Mouse (Mus musculus): ENCODE measurements around the gene Gm11492. TPM values are rescaled to one million over a fixed set of nuclear protein-coding genes. Genes with fewer than 3 reads are reported as not detected.

Gm11492 gene
- total and polyA plus RNA-seq, 2 experiments from 2014 or later, result not detected

GRCm38 (mm10) chr11:87592713-87593598 lies 26.5 kb downstream of the Gm11492 start:
- Histone ChIP-seq H3K4me2 (ENCODE audit: low read depth, low read length, poor library complexity, severe bottlenecking) (peak overlapping the region; percentile 61), H3K4me1 (ENCODE audit: insufficient read depth, low read length) (peaks cover 15% of the 10 kb centered on the region), H3K36me3 (ENCODE audit: insufficient read depth, low read length) (peaks cover 8% of the 10 kb centered on the region), H3K27me3 (ENCODE audit: insufficient read depth, low read length) (no peaks in the 10 kb centered on the region), H3K9me3 (ENCODE audit: low read length) (no peaks in the 10 kb centered on the region), H3K27ac (ENCODE audit: low read depth, low read length) (peak overlapping the region; percentile 81), H3K4me3 (ENCODE audit: low read depth, low read length) (peak overlapping the region; percentile 74), H3K9ac (replicated peaks; ENCODE audit: low read length, poor library complexity, severe bottlenecking) (peak overlapping the region; percentile 76)
- ATAC-seq (ENCODE audit: low FRiP score) (no peak), DNase-seq (ENCODE audit: low spot score) (no peak)
- TF ChIP-seq CTCF (IDR thresholded peaks at IDR 0.05), result no peak
- 35% methylated on average over 13 of the region's 13 CpGs for WGBS

GRCm38 (mm10) chr11:87595327-87595841 lies 28.9 kb downstream of the Gm11492 start:
- H3K9ac ChIP-seq (replicated peaks; ENCODE audit: low read length, poor library complexity, severe bottlenecking), result peak overlapping the region; percentile 79
- H3K27me3 ChIP-seq (ENCODE audit: insufficient read depth, low read length), result no peaks in the 10 kb centered on the region
- no peaks in the 10 kb centered on the region for H3K9me3 ChIP-seq (ENCODE audit: low read length)
- H3K36me3 ChIP-seq (ENCODE audit: insufficient read depth, low read length), result peaks cover 30% of the 10 kb centered on the region
- peak overlapping the region; percentile 79 for H3K27ac ChIP-seq (ENCODE audit: low read depth, low read length)
- 2% methylated on average over 21 of the region's 37 CpGs for WGBS
- DNase-seq (ENCODE audit: low spot score) (peak; percentile 90), ATAC-seq (ENCODE audit: low FRiP score) (peak; percentile 25; the same call in 1 of the 2 replicates)
- peak overlapping the region; percentile 79 for H3K4me2 ChIP-seq (ENCODE audit: low read depth, low read length, poor library complexity, severe bottlenecking)
- TF ChIP-seq CTCF (IDR thresholded peaks at IDR 0.05), result peak; percentile 16; the same call in 1 of the 2 replicates
- H3K4me1 ChIP-seq (ENCODE audit: insufficient read depth, low read length), result peaks cover 12% of the 10 kb centered on the region
- peak overlapping the region; percentile 64 for H3K4me3 ChIP-seq (ENCODE audit: low read depth, low read length)

- ATAC-seq (ENCODE audit: low FRiP score), result no peak
- peak; percentile 22 for DNase-seq (ENCODE audit: low spot score)
These were observed 29.5 kb downstream of the Gm11492 start for GRCm38 (mm10) chr11:87595976-87596375.

GRCm38 (mm10) chr11:87596492-87596891 lies 30.0 kb downstream of the Gm11492 start:
- H3K4me2 ChIP-seq (ENCODE audit: low read depth, low read length, poor library complexity, severe bottlenecking), result peak overlapping the region; percentile 79
- H3K4me3 ChIP-seq (ENCODE audit: low read depth, low read length), result peak overlapping the region; percentile 64
- H3K27ac ChIP-seq (ENCODE audit: low read depth, low read length), result peak overlapping the region; percentile 79
- H3K9ac ChIP-seq (replicated peaks; ENCODE audit: low read length, poor library complexity, severe bottlenecking), result peak overlapping the region; percentile 79
- peaks cover 39% of the 10 kb centered on the region for H3K36me3 ChIP-seq (ENCODE audit: insufficient read depth, low read length)
- H3K9me3 ChIP-seq (ENCODE audit: low read length), result no peaks in the 10 kb centered on the region
- peak; percentile 48 for TF ChIP-seq CTCF (IDR thresholded peaks at IDR 0.05)
- peak; percentile 71 for DNase-seq (ENCODE audit: low spot score)
- ATAC-seq (ENCODE audit: low FRiP score), result no peak
- peaks cover 8% of the 10 kb centered on the region for H3K4me1 ChIP-seq (ENCODE audit: insufficient read depth, low read length)
- no peaks in the 10 kb centered on the region for H3K27me3 ChIP-seq (ENCODE audit: insufficient read depth, low read length)
- WGBS, result 21% methylated on average over 2 of the region's 2 CpGs

More at GRCm38 (mm10) chr11:87595976-87596375, 29.5 kb downstream of the Gm11492 start:
- Histone ChIP-seq H3K9ac (replicated peaks; ENCODE audit: low read length, poor library complexity, severe bottlenecking) (peak overlapping the region; percentile 79), H3K27me3 (ENCODE audit: insufficient read depth, low read length) (no peaks in the 10 kb centered on the region), H3K9me3 (ENCODE audit: low read length) (no peaks in the 10 kb centered on the region), H3K4me1 (ENCODE audit: insufficient read depth, low read length) (peaks cover 8% of the 10 kb centered on the region), H3K36me3 (ENCODE audit: insufficient read depth, low read length) (peaks cover 36% of the 10 kb centered on the region), H3K27ac (ENCODE audit: low read depth, low read length) (peak overlapping the region; percentile 79), H3K4me2 (ENCODE audit: low read depth, low read length, poor library complexity, severe bottlenecking) (peak overlapping the region; percentile 79), H3K4me3 (ENCODE audit: low read depth, low read length) (peak overlapping the region; percentile 64)
- WGBS, result 4% methylated on average over 7 of the region's 7 CpGs
- no peak for TF ChIP-seq CTCF (IDR thresholded peaks at IDR 0.05)

GRCm38 (mm10) chr11:87597061-87597460 lies 30.6 kb downstream of the Gm11492 start:
- Histone ChIP-seq H3K36me3 (ENCODE audit: insufficient read depth, low read length) (peaks cover 44% of the 10 kb centered on the region), H3K27ac (ENCODE audit: low read depth, low read length) (peak overlapping the region; percentile 79), H3K4me1 (ENCODE audit: insufficient read depth, low read length) (peaks cover 8% of the 10 kb centered on the region), H3K9me3 (ENCODE audit: low read length) (no peaks in the 10 kb centered on the region), H3K9ac (replicated peaks; ENCODE audit: low read length, poor library complexity, severe bottlenecking) (peak overlapping the region; percentile 79; the same call in 1 of the 2 replicates), H3K27me3 (ENCODE audit: insufficient read depth, low read length) (no peaks in the 10 kb centered on the region), H3K4me3 (ENCODE audit: low read depth, low read length) (peak overlapping the region; percentile 64), H3K4me2 (ENCODE audit: low read depth, low read length, poor library complexity, severe bottlenecking) (peak overlapping the region; percentile 79)
- TF ChIP-seq CTCF (IDR thresholded peaks at IDR 0.05), result no peak
- DNase-seq (ENCODE audit: low spot score) (no peak), ATAC-seq (ENCODE audit: low FRiP score) (no peak)
